Mouse (Mus musculus): ENCODE results near the gene Erc2. TPM values are rescaled to one million over a fixed set of nuclear protein-coding genes. Genes with fewer than 3 reads are reported as not detected.

The Erc2 gene
- total and polyA plus RNA-seq, 2 experiments from 2014 or later, result 0.11 to 1.7 TPM

- WGBS, result 62% methylated on average over 3 of the region's 3 CpGs
- DNase-seq (ENCODE audit: low spot score) (no peak), ATAC-seq (ENCODE audit: insufficient read depth, low read depth) (no peak)
- Histone ChIP-seq H3K4me1 (ENCODE audit: control insufficient read depth, insufficient read depth) (no peaks in the 10 kb centered on the region), H3K9ac (replicated peaks; ENCODE audit: low read depth, low read length) (no peak overlapping the region), H3K9me3 (replicated peaks; ENCODE audit: control insufficient read depth, low read length) (no peaks in the 10 kb centered on the region), H3K36me3 (replicated peaks; ENCODE audit: control insufficient read depth, insufficient read depth, low read length) (no peaks in the 10 kb centered on the region), H3K4me2 (ENCODE audit: low read depth, low read length) (no peak overlapping the region), H3K4me3 (ENCODE audit: low read depth, low read length) (no peak overlapping the region), H3K27ac (ENCODE audit: low read depth) (no peak overlapping the region), H3K27me3 (ENCODE audit: control insufficient read depth, insufficient read depth, low read length) (no peaks in the 10 kb centered on the region)
- TF ChIP-seq CTCF (IDR thresholded peaks at IDR 0.05; ENCODE audit: low read depth) (no peak), EP300 (IDR thresholded peaks at IDR 0.05; ENCODE audit: low read depth) (no peak)
These were observed 710.2 kb downstream of the Erc2 start for GRCm38 (mm10) chr14:28332351-28332953.

GRCm38 (mm10) chr14:28339146-28339545 lies 716.9 kb downstream of the Erc2 start:
- TF ChIP-seq CTCF (IDR thresholded peaks at IDR 0.05; ENCODE audit: low read depth) (no peak), EP300 (IDR thresholded peaks at IDR 0.05; ENCODE audit: low read depth) (no peak)
- H3K27me3 ChIP-seq (ENCODE audit: control insufficient read depth, insufficient read depth, low read length), result no peaks in the 10 kb centered on the region
- DNase-seq (ENCODE audit: low spot score) (no peak), ATAC-seq (ENCODE audit: insufficient read depth, low read depth) (no peak)
- H3K36me3 ChIP-seq (replicated peaks; ENCODE audit: control insufficient read depth, insufficient read depth, low read length), result no peaks in the 10 kb centered on the region
- 90% methylated on average over 3 of the region's 3 CpGs for WGBS
- H3K4me2 ChIP-seq (ENCODE audit: low read depth, low read length), result no peak overlapping the region
- H3K9me3 ChIP-seq (replicated peaks; ENCODE audit: control insufficient read depth, low read length), result no peaks in the 10 kb centered on the region
- no peak overlapping the region for H3K27ac ChIP-seq (ENCODE audit: low read depth)
- no peak overlapping the region for H3K9ac ChIP-seq (replicated peaks; ENCODE audit: low read depth, low read length)
- no peaks in the 10 kb centered on the region for H3K4me1 ChIP-seq (ENCODE audit: control insufficient read depth, insufficient read depth)
- no peak overlapping the region for H3K4me3 ChIP-seq (ENCODE audit: low read depth, low read length)

GRCm38 (mm10) chr14:28349129-28349528 lies 726.9 kb downstream of the Erc2 start:
- H3K36me3 ChIP-seq (replicated peaks; ENCODE audit: control insufficient read depth, insufficient read depth, low read length), result no peaks in the 10 kb centered on the region
- DNase-seq (ENCODE audit: low spot score) (no peak), ATAC-seq (ENCODE audit: insufficient read depth, low read depth) (no peak)
- H3K27ac ChIP-seq (ENCODE audit: low read depth), result no peak overlapping the region
- TF ChIP-seq CTCF (IDR thresholded peaks at IDR 0.05; ENCODE audit: low read depth) (no peak), EP300 (IDR thresholded peaks at IDR 0.05; ENCODE audit: low read depth) (no peak)
- no peaks in the 10 kb centered on the region for H3K27me3 ChIP-seq (ENCODE audit: control insufficient read depth, insufficient read depth, low read length)
- no peak overlapping the region for H3K4me2 ChIP-seq (ENCODE audit: low read depth, low read length)
- H3K4me3 ChIP-seq (ENCODE audit: low read depth, low read length), result no peak overlapping the region
- no peaks in the 10 kb centered on the region for H3K9me3 ChIP-seq (replicated peaks; ENCODE audit: control insufficient read depth, low read length)
- 89% methylated on average over 1 of the region's 1 CpGs for WGBS
- H3K9ac ChIP-seq (replicated peaks; ENCODE audit: low read depth, low read length), result no peak overlapping the region
- H3K4me1 ChIP-seq (ENCODE audit: control insufficient read depth, insufficient read depth), result no peaks in the 10 kb centered on the region

DNA sequence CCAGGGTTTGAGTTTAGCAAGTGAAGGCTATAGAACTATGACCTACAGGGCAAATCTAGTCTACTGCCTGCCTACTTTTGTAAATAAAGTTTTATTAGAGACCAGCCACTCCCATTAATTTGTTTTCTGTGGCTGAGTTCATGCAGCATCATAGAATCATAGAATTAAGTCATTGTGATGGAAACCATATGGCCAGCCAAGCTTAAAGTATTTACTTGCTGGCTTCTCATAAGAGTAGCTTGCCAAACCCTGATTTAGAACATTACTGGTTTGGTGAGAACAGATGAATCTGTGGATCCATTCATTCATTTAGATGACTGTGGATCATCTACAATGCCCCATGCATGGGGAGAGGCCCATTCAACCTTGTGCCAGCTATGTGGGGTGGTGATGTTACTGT lies 733.8 kb downstream of the Erc2 start:
- H3K9ac ChIP-seq (replicated peaks; ENCODE audit: low read depth, low read length), result no peak overlapping the region
- no peak for DNase-seq (ENCODE audit: low spot score)
- no peaks in the 10 kb centered on the region for H3K36me3 ChIP-seq (replicated peaks; ENCODE audit: control insufficient read depth, insufficient read depth, low read length)
- TF ChIP-seq EP300 (IDR thresholded peaks at IDR 0.05; ENCODE audit: low read depth) (no peak), CTCF (IDR thresholded peaks at IDR 0.05; ENCODE audit: low read depth) (no peak)
- no peak overlapping the region for H3K4me2 ChIP-seq (ENCODE audit: low read depth, low read length)
- H3K9me3 ChIP-seq (replicated peaks; ENCODE audit: control insufficient read depth, low read length), result no peaks in the 10 kb centered on the region
- no peaks in the 10 kb centered on the region for H3K4me1 ChIP-seq (ENCODE audit: control insufficient read depth, insufficient read depth)
- H3K27ac ChIP-seq (ENCODE audit: low read depth), result no peak overlapping the region
- no peaks in the 10 kb centered on the region for H3K27me3 ChIP-seq (ENCODE audit: control insufficient read depth, insufficient read depth, low read length)
- ATAC-seq (ENCODE audit: insufficient read depth, low read depth), result no peak
- no peak overlapping the region for H3K4me3 ChIP-seq (ENCODE audit: low read depth, low read length)

DNA sequence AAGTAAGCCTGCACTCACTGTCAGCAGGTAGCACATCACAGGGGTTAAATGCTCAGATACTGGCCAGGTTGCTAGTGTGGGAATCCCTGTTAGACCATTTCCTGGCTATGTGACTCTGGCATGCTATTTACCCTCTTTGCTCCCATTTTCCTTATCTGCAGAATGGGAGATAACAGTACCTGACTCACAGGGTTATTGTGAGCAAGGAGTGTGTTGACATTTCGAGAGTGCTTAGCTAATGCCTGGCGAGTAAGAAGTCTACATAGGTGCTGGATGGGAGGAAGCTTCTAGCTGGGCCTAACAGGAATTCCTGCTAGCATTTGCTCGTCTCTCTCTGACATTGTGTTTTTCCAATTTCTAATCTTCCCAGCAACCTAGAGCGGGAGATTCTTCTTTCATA lies 737.3 kb downstream of the Erc2 start:
- Histone ChIP-seq H3K4me2 (ENCODE audit: low read depth, low read length) (no peak overlapping the region), H3K36me3 (replicated peaks; ENCODE audit: control insufficient read depth, insufficient read depth, low read length) (no peaks in the 10 kb centered on the region), H3K27ac (ENCODE audit: low read depth) (no peak overlapping the region), H3K27me3 (ENCODE audit: control insufficient read depth, insufficient read depth, low read length) (no peaks in the 10 kb centered on the region), H3K4me3 (ENCODE audit: low read depth, low read length) (no peak overlapping the region), H3K9ac (replicated peaks; ENCODE audit: low read depth, low read length) (no peak overlapping the region), H3K9me3 (replicated peaks; ENCODE audit: control insufficient read depth, low read length) (no peaks in the 10 kb centered on the region), H3K4me1 (ENCODE audit: control insufficient read depth, insufficient read depth) (no peaks in the 10 kb centered on the region)
- ATAC-seq (ENCODE audit: insufficient read depth, low read depth), result no peak
- 23% methylated on average over 4 of the region's 4 CpGs for WGBS
- DNase-seq (ENCODE audit: low spot score), result no peak
- TF ChIP-seq EP300 (IDR thresholded peaks at IDR 0.05; ENCODE audit: low read depth) (no peak), CTCF (IDR thresholded peaks at IDR 0.05; ENCODE audit: low read depth) (no peak)

DNA sequence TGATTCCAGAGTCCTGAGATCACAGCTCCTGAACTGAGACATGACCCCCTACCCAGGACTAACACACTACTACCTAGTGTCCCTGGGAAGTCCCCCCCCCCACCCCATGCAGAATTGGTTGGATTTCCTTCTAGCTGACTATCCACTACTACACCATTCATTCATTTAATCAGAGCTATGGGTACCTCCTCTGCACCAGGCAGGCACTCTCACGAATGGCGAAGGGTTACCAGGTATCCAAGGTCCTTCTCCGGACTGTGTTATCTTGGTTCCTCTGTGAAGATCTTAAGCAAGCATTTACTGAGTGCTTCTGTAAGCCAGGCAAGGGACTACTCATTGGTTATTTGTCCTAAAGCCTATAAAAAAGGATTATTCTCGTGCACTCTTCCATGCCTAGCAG lies 737.8 kb downstream of the Erc2 start:
- no peak for DNase-seq (ENCODE audit: low spot score)
- Histone ChIP-seq H3K36me3 (replicated peaks; ENCODE audit: control insufficient read depth, insufficient read depth, low read length) (no peaks in the 10 kb centered on the region), H3K27ac (ENCODE audit: low read depth) (no peak overlapping the region), H3K4me1 (ENCODE audit: control insufficient read depth, insufficient read depth) (no peaks in the 10 kb centered on the region), H3K9me3 (replicated peaks; ENCODE audit: control insufficient read depth, low read length) (no peaks in the 10 kb centered on the region), H3K9ac (replicated peaks; ENCODE audit: low read depth, low read length) (no peak overlapping the region), H3K4me3 (ENCODE audit: low read depth, low read length) (no peak overlapping the region), H3K27me3 (ENCODE audit: control insufficient read depth, insufficient read depth, low read length) (no peaks in the 10 kb centered on the region), H3K4me2 (ENCODE audit: low read depth, low read length) (no peak overlapping the region)
- WGBS, result 81% methylated on average over 4 of the region's 4 CpGs
- ATAC-seq (ENCODE audit: insufficient read depth, low read depth), result no peak
- TF ChIP-seq CTCF (IDR thresholded peaks at IDR 0.05; ENCODE audit: low read depth) (no peak), EP300 (IDR thresholded peaks at IDR 0.05; ENCODE audit: low read depth) (no peak)
